Mouse (Mus musculus) MEL (cell line): ENCODE data around the gene Bag3.

Source experiments
- CHD1 ChIP-seq: IDR thresholded peaks from 2 replicates; pipeline ENCODE4 v1.6.1; 2012; ENCODE audit warnings: low read depth, mild to moderate bottlenecking, inconsistent platforms, low read length, improper control_type of control experiment
- CTCF ChIP-seq, 3 experiments: IDR thresholded peaks in 2 of 3; conservative IDR thresholded peaks in 1 of 3; 2 replicates each; pipeline ENCODE4 v1.5.1; 2011 to 2012; ENCODE audit warnings: low read length in 3 of 3, low read depth in 2 of 3, mild to moderate bottlenecking in 2 of 3, improper control_type of control experiment in 1 of 3, inconsistent platforms in 1 of 3, mixed read lengths in 1 of 3, moderate library complexity in 1 of 3; ENCODE audit not compliant: control insufficient read depth in 1 of 3, insufficient read depth in 1 of 3, poor library complexity in 1 of 3, severe bottlenecking in 1 of 3
- GABPA ChIP-seq: IDR thresholded peaks from 2 replicates; pipeline ENCODE4 v1.6.1; 2012; ENCODE audit warnings: low read depth, mild to moderate bottlenecking, inconsistent platforms, low read length, improper control_type of control experiment, moderate library complexity
- MXI1 ChIP-seq: IDR thresholded peaks from 2 replicates; pipeline ENCODE4 v1.6.1; 2011; ENCODE audit warnings: mild to moderate bottlenecking, low read depth, low read length, improper control_type of control experiment
- POLR2A ChIP-seq, 2 experiments: IDR thresholded peaks; 2 replicates each; pipeline ENCODE4 v1.6.1; 2011 to 2012; ENCODE audit warnings: low read length in 2 of 2, mild to moderate bottlenecking in 2 of 2, control low read depth in 1 of 2, improper control_type of control experiment in 1 of 2, low read depth in 1 of 2, moderate library complexity in 1 of 2; ENCODE audit not compliant: control insufficient read depth in 1 of 2, insufficient read depth in 1 of 2, poor library complexity in 1 of 2
- RAD21 ChIP-seq: IDR thresholded peaks from 2 replicates; pipeline ENCODE4 v1.6.1; 2011; ENCODE audit warnings: mild to moderate bottlenecking, low read depth, low read length, improper control_type of control experiment
- TBP ChIP-seq: IDR thresholded peaks from 2 replicates; pipeline ENCODE4 v1.8.0; 2011; ENCODE audit warnings: low read depth, low read length, improper control_type of control experiment
- USF1 ChIP-seq: IDR thresholded peaks from 2 replicates; pipeline ENCODE4 v1.6.1; 2014; ENCODE audit warnings: low read depth, mild to moderate bottlenecking, inconsistent platforms, low read length, improper control_type of control experiment, moderate library complexity
- ZNF384 ChIP-seq: IDR thresholded peaks from 2 replicates; pipeline ENCODE4 v1.6.1; 2012; ENCODE audit warnings: low read depth, mild to moderate bottlenecking, inconsistent platforms, low read length, improper control_type of control experiment

GRCm38 (mm10) chr7:128563373-128563772 is 40.0 kb downstream of the Bag3 start:
- TF ChIP-seq USF1 (no peak), POLR2A (IDR thresholded peaks at IDR 0.05; ENCODE audit: control insufficient read depth in 1 of 2, insufficient read depth in 1 of 2, low read depth in 1 of 2, low read length in 2 of 2, poor library complexity in 1 of 2) (no peak), TBP (no peak), RAD21 (peak; percentile 54), CTCF (IDR thresholded peaks at IDR 0.05 in 2 of 3, conservative IDR thresholded peaks at IDR 0.05 in 1 of 3; ENCODE audit: control insufficient read depth in 1 of 3, insufficient read depth in 1 of 3, low read depth in 2 of 3, low read length in 3 of 3, poor library complexity in 1 of 3, severe bottlenecking in 1 of 3) (peak; percentile 73 to 84 (median 77)), CHD1 (no peak), ZNF384 (no peak), GABPA (no peak), MXI1 (no peak)
